Mouse (Mus musculus) lung, adult 10 weeks (tissue): Measurements from ENCODE around the gene Pafah1b1. TPM values are rescaled to one million over a fixed set of nuclear protein-coding genes. Genes with fewer than 3 reads are reported as not detected.

Experiments used
- polyA plus RNA-seq: library from polyadenylated mRNA; stranded (reverse); fragments of 350-450 nt; fragmentation: Illumina TruSeq; extraction: RNeasy Lipid Tissue Mini Kit (QIAGEN cat#74804); gene quantifications from one replicate; pipeline ENCODE4 v1.2.3, GENCODE M21; 2014; ENCODE audit warnings: low read depth, low replicate concordance; ENCODE audit not compliant: insufficient read depth

Pafah1b1 gene
- 42.4 TPM for polyA plus RNA-seq

GRCm38 (mm10) chr11:74724235-74724791, at the start of gene Pafah1b1:
Gene Pafah1b1 (minus strand): TSS chr11:74724670.

DNA sequence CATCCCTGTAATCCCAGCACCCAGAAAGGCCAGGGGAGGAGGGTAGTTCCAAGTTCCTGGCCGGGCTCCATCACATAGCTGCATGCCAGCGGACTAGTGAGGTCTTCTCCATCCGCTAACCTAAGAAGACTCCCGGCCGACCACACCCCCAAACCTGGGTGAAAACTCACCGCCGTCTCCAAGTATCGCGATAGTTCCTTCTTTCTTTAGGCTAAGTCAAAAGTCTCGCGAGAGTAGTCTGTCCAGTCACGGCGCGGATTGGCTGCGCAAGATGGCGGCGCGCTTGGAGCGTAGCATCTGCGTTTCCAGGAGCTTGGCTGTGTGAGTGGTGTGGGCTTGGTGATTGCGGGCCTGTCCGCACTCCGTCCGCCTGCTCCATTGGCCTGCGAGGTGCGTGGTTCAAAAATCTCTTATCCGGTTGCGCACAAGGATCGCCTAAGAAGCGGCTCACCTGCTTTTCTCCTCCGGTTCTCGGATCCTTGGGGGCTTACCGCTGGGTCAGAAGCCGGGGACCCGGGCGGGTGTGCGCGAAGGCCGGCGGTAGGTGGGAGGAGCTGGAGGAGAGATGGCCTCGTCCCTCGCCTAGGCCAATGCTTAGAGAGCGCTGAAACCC, 46.2 kb upstream of the Pafah1b1 start, which contains the start of gene Mettl16:
TSS of gene Mettl16 (plus strand) at position 236 of the 613 bp plus-strand sequence.

DNA sequence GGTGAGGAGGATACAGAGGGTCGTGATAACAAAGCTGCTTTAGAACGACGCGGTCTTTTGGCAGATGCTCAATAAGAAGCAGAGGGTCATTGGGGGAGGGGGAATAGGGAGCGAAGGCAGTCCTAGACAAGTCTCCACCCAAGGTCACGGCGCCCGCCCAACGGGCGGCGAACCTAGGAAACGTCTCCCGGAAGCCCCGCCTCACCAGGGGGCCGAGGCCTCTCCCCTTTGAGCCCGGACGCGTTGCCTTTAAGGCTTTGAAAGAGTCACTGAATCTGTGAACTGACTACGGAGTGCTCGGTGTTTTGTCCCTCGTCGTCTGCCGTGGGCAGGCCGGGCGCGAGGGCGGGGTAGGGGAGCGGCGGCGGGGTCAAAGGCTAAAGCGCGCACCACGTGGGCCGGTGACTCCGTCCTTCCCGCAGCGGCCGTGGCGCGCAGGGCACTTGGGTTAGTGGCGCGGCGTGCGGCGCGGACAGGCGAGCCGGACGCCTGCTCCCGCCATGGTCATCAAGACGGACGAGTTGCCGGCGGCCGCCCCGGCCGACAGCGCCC, 75.3 kb downstream of the Pafah1b1 start, which contains the start of gene Cluh:
TSS of gene Cluh (plus strand) at position 401 of the 552 bp plus-strand sequence.

Other genes with a start within 250 kb of the Pafah1b1 start
- 3.0 TPM for gene Rap1gap2, start 113.8 kb downstream of the Pafah1b1 start, polyA plus RNA-seq
- gene Ccdc92b, start 105.1 kb downstream of the Pafah1b1 start, polyA plus RNA-seq, result 0.39 TPM
- 13.7 TPM for gene Cluh, start 75.2 kb downstream of the Pafah1b1 start, polyA plus RNA-seq
- 7.0 TPM for gene Mettl16, start 46.2 kb upstream of the Pafah1b1 start, polyA plus RNA-seq
- 6.4 TPM for gene Mnt, start 106.2 kb upstream of the Pafah1b1 start, polyA plus RNA-seq
- gene Sgsm2, start 172.4 kb upstream of the Pafah1b1 start, polyA plus RNA-seq, result 4.6 TPM
- 9.1 TPM for gene Tsr1, start 173.4 kb upstream of the Pafah1b1 start, polyA plus RNA-seq
- 11.0 TPM for gene Smg6, start 201.2 kb upstream of the Pafah1b1 start, polyA plus RNA-seq
- 10.4 TPM for gene Srr, start 201.3 kb upstream of the Pafah1b1 start, polyA plus RNA-seq